Mouse (Mus musculus) midbrain, embryonic 15.5 days (tissue): ENCODE results near the gene Lgsn. TPM values are rescaled to one million over a fixed set of nuclear protein-coding genes. Genes with fewer than 3 reads are reported as not detected.

ENCODE experiments used
- ATAC-seq: fragments of 200-750 bp; cut with Nextera tagmentation; replicated peaks from 2 replicates; pipeline ENCODE4 v1.8.0; 2017; ENCODE audit warnings: moderate TSS enrichment
- H3K27ac ChIP-seq: fragments of 300-500 bp; sonication (generic); 2 replicates; pipeline ENCODE4 v1.5.1; 2015; ENCODE audit warnings: mild to moderate bottlenecking, inconsistent platforms
- H3K27me3 ChIP-seq: fragments of 300-500 bp; sonication (generic); replicated peaks from 2 replicates; pipeline ENCODE4 v1.6.1; 2015; ENCODE audit warnings: inconsistent platforms
- H3K36me3 ChIP-seq: fragments of 300-500 bp; sonication (generic); replicated peaks from 2 replicates; pipeline ENCODE4 v1.6.1; 2015; ENCODE audit warnings: inconsistent platforms
- H3K4me1 ChIP-seq: fragments of 300-500 bp; sonication (generic); 2 replicates; pipeline ENCODE4 v1.6.1; 2015; ENCODE audit warnings: inconsistent platforms
- H3K4me2 ChIP-seq: fragments of 300-500 bp; sonication (generic); 2 replicates; pipeline ENCODE4 v1.6.1; 2015; ENCODE audit warnings: inconsistent platforms, mild to moderate bottlenecking, moderate library complexity
- H3K4me3 ChIP-seq: fragments of 300-500 bp; sonication (generic); 2 replicates; pipeline ENCODE4 v1.5.1; 2015; ENCODE audit warnings: mild to moderate bottlenecking, inconsistent platforms
- H3K9ac ChIP-seq: fragments of 300-500 bp; sonication (generic); 2 replicates; pipeline ENCODE4 v1.6.1; 2015; ENCODE audit warnings: mild to moderate bottlenecking, inconsistent platforms
- H3K9me3 ChIP-seq: fragments of 300-500 bp; sonication (generic); 2 replicates; pipeline ENCODE4 v1.6.1; 2016; ENCODE audit warnings: inconsistent platforms
- WGBS: fragments of 180-500 bp; shearing (Covaris S2); methylation state at CpG from one replicate; pipeline ENCODE4 v1.1.7; 2015; ENCODE audit warnings: mixed read lengths; 5-methylcytosine and 5-hydroxymethylcytosine counted together
- polyA plus RNA-seq: library from polyadenylated mRNA; unstranded; fragments of >200 nt; fragmentation: Nextera tagmentation; extraction: Ambion mirVana; gene quantifications from 2 replicates; pipeline ENCODE4 v1.2.1, GENCODE M21; 2015

Gene Lgsn
- polyA plus RNA-seq, result not detected in 2 replicates

GRCm38 (mm10) chr1:31176101-31176500 is at the start of gene Lgsn:
TSS of gene Lgsn (plus strand) at chr1:31176401.
- no peaks in the 10 kb centered on the region for H3K27me3 ChIP-seq
- no peak within 1 kb of the TSS for H3K27ac ChIP-seq
- H3K4me2 ChIP-seq, result no peak within 1 kb of the TSS
- 76% methylated on average over 5 of the region's 5 CpGs for WGBS
- no peaks in the 10 kb centered on the region for H3K4me1 ChIP-seq
- H3K9me3 ChIP-seq, result no peaks in the 10 kb centered on the region
- H3K36me3 ChIP-seq, result no peaks in the 10 kb centered on the region
- no peak within 1 kb of the TSS for H3K9ac ChIP-seq
- no peak for ATAC-seq
- no peak within 1 kb of the TSS for H3K4me3 ChIP-seq

DNA sequence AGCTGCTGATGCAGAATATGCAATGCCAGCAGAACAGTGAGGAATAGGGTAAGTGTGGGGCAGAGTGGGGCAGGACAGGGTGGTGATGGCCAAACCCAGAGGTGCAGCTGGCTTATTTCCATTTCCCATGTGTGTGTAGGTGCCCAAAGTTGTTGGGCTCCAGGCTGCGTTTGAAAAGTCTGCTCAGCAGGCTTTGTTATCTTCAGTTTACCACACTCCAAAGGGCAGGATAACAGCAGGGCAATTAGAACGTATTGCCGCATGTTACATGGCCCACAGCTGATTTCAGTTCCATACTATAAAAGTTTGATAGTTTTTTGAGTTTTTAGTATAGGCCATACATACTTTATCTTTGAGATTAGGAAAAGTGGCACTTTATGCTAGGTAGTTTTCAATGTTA is 37.8 kb upstream of the Lgsn start:
- H3K4me1 ChIP-seq, result no peaks in the 10 kb centered on the region
- no peaks in the 10 kb centered on the region for H3K36me3 ChIP-seq
- H3K27ac ChIP-seq, result no peak overlapping the region
- no peak overlapping the region for H3K4me2 ChIP-seq
- H3K27me3 ChIP-seq, result no peaks in the 10 kb centered on the region
- WGBS, result 78% methylated on average over 3 of the region's 3 CpGs
- H3K9me3 ChIP-seq, result no peaks in the 10 kb centered on the region
- no peak overlapping the region for H3K9ac ChIP-seq
- no peak for ATAC-seq
- no peak overlapping the region for H3K4me3 ChIP-seq

DNA sequence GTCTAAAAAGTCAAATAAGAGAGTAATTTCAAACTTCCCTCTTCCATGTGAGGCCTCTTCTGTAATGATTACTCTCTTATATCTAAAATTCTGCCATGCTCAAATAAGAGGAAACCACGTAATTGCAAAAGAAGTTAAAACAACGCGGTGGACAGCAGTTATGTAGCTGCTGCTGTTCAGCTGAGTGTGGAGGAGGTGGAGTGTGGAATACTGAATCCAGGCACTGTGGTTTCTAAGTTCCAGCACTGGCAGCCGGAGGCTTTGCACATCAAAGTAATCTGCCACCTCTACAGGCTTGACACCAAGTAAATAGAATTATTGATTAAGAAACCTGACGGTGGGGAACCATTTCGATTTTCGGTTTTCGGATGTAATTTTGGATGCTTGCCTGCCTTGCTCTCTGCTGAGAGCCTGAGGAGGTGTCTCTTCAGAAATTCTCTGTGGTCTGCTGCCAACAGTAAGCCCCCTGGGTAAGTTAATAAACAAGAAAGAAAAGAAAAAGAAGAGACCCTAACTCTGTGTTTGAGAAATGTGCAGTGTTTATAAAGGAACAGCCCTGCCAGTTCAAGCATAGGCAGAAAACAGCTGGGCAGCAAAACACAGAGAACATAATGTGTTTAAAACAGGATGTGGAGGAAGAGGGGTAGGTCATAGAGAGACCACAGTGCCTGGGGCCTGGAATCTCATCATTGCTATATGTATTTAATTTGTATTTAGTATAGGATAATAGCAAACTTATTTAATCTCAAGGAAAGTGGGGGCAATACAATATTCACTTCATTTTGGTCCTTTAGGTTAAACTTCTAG is 33.7 kb upstream of the Lgsn start:
- no peak overlapping the region for H3K9ac ChIP-seq
- no peaks in the 10 kb centered on the region for H3K4me1 ChIP-seq
- peak; percentile 70 for ATAC-seq
- no peaks in the 10 kb centered on the region for H3K9me3 ChIP-seq
- H3K4me3 ChIP-seq, result no peak overlapping the region
- 54% methylated on average over 8 of the region's 8 CpGs for WGBS
- H3K4me2 ChIP-seq, result no peak overlapping the region
- no peaks in the 10 kb centered on the region for H3K36me3 ChIP-seq
- H3K27ac ChIP-seq, result no peak overlapping the region
- H3K27me3 ChIP-seq, result no peaks in the 10 kb centered on the region

- no peaks in the 10 kb centered on the region for H3K4me1 ChIP-seq
- H3K27me3 ChIP-seq, result no peaks in the 10 kb centered on the region
- H3K27ac ChIP-seq, result no peak overlapping the region
- no peak for ATAC-seq
- H3K9me3 ChIP-seq, result no peaks in the 10 kb centered on the region
- no peaks in the 10 kb centered on the region for H3K36me3 ChIP-seq
- H3K9ac ChIP-seq, result no peak overlapping the region
- H3K4me2 ChIP-seq, result no peak overlapping the region
- H3K4me3 ChIP-seq, result no peak overlapping the region
- WGBS, result 82% methylated on average over 2 of the region's 2 CpGs
Observed at GRCm38 (mm10) chr1:31143571-31143970, 32.6 kb upstream of the Lgsn start.

DNA sequence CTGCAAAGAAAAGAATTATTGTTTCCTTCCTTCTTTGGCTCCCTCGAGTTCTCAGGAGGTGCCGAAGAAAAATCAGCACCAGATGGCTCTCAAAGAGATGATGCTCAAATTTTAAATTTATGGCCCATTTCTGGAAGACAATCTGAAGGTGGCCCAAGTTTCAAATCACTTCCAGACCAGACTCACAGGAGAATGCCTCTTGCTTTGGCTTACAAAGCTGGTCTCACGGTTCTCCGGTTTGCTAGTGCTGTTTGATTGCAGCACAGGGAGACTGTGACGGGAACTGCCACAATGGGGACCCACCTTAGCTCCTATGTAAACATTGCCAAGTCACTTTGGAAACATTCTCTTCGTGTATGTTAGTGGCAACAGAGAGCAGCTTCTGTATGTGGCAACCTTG is 26.5 kb upstream of the Lgsn start:
- Histone ChIP-seq H3K4me1 (no peaks in the 10 kb centered on the region), H3K36me3 (no peaks in the 10 kb centered on the region), H3K4me3 (no peak overlapping the region), H3K4me2 (no peak overlapping the region), H3K9ac (no peak overlapping the region), H3K27me3 (no peaks in the 10 kb centered on the region), H3K27ac (no peak overlapping the region), H3K9me3 (no peaks in the 10 kb centered on the region)
- no peak for ATAC-seq
- WGBS, result 69% methylated on average over 6 of the region's 6 CpGs

DNA sequence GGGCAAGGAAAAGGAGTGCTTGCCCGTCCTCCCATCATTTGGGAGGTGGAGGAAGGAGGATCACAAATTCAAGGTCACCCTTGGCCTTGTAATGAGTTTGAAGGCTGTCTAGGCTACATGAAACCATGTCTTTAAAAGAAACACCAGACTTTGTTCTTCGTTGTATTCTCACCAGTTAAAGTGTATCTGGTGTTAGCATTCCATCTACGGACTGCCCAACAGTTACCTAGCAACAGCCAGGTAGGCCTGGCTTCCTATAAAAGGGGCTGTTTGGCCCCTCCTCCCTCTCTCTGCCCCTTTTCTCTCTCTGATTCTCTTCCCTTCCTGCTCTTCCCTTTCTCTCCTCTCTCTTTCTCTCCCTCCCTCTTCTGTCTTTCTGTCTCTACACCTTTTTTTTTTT is 25.7 kb upstream of the Lgsn start:
- no peak for ATAC-seq

GRCm38 (mm10) chr1:31152799-31153426 is 23.3 kb upstream of the Lgsn start:
- Histone ChIP-seq H3K4me2 (no peak overlapping the region), H3K27me3 (no peaks in the 10 kb centered on the region), H3K27ac (no peak overlapping the region), H3K9me3 (no peaks in the 10 kb centered on the region), H3K9ac (no peak overlapping the region), H3K4me1 (no peaks in the 10 kb centered on the region), H3K36me3 (no peaks in the 10 kb centered on the region), H3K4me3 (no peak overlapping the region)
- 0 out of 2 replicates have a peak, but pooled peaks have one; percentile 45 for ATAC-seq
- WGBS, result 72% methylated on average over 2 of the region's 2 CpGs

More for the DNA sequence above, 25.7 kb upstream of the Lgsn start:
- Histone ChIP-seq H3K27me3 (no peaks in the 10 kb centered on the region), H3K4me1 (no peaks in the 10 kb centered on the region), H3K36me3 (no peaks in the 10 kb centered on the region), H3K9ac (no peak overlapping the region), H3K9me3 (no peaks in the 10 kb centered on the region), H3K4me2 (no peak overlapping the region), H3K4me3 (no peak overlapping the region), H3K27ac (no peak overlapping the region)
- 68% methylated on average over 3 of the region's 3 CpGs for WGBS

DNA sequence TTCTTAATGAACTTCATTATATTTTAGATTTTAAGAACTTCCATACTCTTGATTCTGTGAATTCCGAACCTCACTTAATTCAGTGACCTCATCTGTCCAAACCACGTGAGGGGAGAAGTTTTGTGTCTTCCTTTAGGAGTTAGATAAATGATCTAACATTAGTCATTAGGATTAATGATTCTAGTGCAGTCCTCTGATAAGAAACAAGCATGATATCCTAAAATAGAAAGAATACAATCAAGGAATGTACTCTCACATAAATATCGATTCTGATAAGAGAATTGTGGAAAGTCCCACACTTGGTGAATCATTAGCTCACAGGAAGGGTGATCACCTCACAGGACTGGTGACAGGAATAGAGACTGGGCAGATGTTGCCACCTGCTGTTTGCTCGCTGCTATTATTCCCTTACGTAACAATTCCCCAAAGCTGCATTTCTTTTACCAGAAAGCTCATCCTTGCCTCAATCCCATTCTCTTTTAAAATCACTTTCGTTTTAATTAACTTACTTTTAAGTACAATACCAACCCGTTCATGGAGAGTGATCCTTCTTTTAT is 22.3 kb upstream of the Lgsn start:
- Histone ChIP-seq H3K36me3 (no peaks in the 10 kb centered on the region), H3K9ac (no peak overlapping the region), H3K4me1 (no peaks in the 10 kb centered on the region), H3K27ac (no peak overlapping the region), H3K27me3 (no peaks in the 10 kb centered on the region), H3K4me2 (no peak overlapping the region), H3K4me3 (no peak overlapping the region), H3K9me3 (no peaks in the 10 kb centered on the region)
- 25% methylated on average over 7 of the region's 7 CpGs for WGBS
- ATAC-seq, result peak; percentile 93

DNA sequence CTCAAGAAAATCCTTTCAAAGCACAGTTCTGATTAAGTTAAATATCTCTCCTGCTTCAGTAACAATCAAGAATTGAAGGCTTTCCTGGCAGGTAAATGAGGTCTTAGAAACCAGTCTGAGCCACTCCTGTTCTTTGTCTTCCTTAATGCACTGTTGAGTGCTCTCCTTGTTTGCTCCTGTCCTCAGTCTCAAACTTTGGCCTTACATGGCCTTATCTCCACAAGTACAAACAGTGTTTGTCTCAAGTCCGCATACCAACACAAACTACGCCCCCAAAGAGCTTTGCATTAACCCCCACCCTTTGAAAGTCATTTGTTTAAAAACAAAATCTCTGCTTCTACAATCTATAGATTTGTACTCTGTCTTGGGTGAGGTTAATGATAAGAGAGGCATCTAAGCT is 20.0 kb upstream of the Lgsn start:
- 89% methylated on average over 2 of the region's 2 CpGs for WGBS
- Histone ChIP-seq H3K27ac (no peak overlapping the region), H3K4me1 (no peaks in the 10 kb centered on the region), H3K36me3 (no peaks in the 10 kb centered on the region), H3K9ac (no peak overlapping the region), H3K9me3 (no peaks in the 10 kb centered on the region), H3K4me3 (no peak overlapping the region), H3K4me2 (no peak overlapping the region), H3K27me3 (no peaks in the 10 kb centered on the region)
- no peak for ATAC-seq

GRCm38 (mm10) chr1:31156884-31157283 is 19.3 kb upstream of the Lgsn start:
- no peaks in the 10 kb centered on the region for H3K36me3 ChIP-seq
- no peak overlapping the region for H3K27ac ChIP-seq
- no peak overlapping the region for H3K4me2 ChIP-seq
- H3K4me1 ChIP-seq, result no peaks in the 10 kb centered on the region
- H3K9me3 ChIP-seq, result no peaks in the 10 kb centered on the region
- WGBS, result 87% methylated on average over 2 of the region's 2 CpGs
- H3K9ac ChIP-seq, result no peak overlapping the region
- H3K4me3 ChIP-seq, result no peak overlapping the region
- ATAC-seq, result no peak
- H3K27me3 ChIP-seq, result no peaks in the 10 kb centered on the region

- no peak for ATAC-seq
- Histone ChIP-seq H3K9ac (no peak overlapping the region), H3K4me1 (no peaks in the 10 kb centered on the region), H3K9me3 (no peaks in the 10 kb centered on the region), H3K27ac (no peak overlapping the region), H3K27me3 (no peaks in the 10 kb centered on the region), H3K4me2 (no peak overlapping the region), H3K36me3 (no peaks in the 10 kb centered on the region), H3K4me3 (no peak overlapping the region)
- WGBS, result 84% methylated on average over 18 of the region's 18 CpGs
Observed at GRCm38 (mm10) chr1:31164527-31165189, 11.5 kb upstream of the Lgsn start.

DNA sequence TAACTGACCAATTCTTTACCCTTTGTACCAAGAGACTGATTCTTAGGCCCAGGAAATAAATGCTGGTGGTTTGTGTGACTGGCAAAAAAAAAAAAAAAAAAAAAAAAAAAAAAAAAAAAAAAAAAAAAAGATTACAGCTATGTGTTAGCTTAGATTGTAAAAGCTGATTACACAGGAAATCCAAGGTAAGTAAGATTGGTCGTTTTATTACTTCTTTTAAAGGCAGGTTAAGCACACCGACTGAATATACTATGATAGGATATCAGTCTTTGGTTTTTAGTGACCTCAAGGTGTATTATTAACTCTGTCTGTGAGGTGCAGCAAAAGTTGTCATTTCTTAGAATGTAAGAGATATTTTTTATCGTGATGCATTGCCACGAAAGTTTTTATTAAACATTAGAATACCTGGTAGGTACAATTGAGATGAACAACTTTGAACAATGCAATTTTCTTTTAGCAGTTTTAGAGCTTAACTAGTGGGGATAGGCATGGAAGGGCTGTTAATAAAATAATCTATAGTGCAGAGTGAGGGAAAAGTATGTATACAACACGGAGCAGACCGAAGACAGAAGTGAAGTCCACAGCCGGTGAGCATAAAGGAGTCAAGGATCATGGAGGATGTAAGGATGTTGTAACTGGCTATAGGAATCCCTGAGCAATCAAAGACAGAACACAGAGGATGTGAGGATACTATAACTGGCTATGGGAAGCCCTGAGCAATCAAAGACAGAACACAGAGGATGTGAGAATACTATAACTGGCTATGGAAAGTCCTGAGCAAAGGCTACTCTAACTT is 10.7 kb upstream of the Lgsn start:
- Histone ChIP-seq H3K4me3 (no peak overlapping the region), H3K27me3 (no peaks in the 10 kb centered on the region), H3K9me3 (no peaks in the 10 kb centered on the region), H3K36me3 (no peaks in the 10 kb centered on the region), H3K9ac (no peak overlapping the region), H3K4me2 (no peak overlapping the region), H3K4me1 (no peaks in the 10 kb centered on the region), H3K27ac (no peak overlapping the region)
- 90% methylated on average over 7 of the region's 7 CpGs for WGBS
- no peak for ATAC-seq
